Mouse (Mus musculus) embryonic facial prominence, embryonic 15.5 days (tissue): Measurements from ENCODE around the gene Ankrd11. TPM values are rescaled to one million over a fixed set of nuclear protein-coding genes. Genes with fewer than 3 reads are reported as not detected.
A peak's percentile ranks its signal among the peaks of the same experiment; 100 is the strongest.

Source experiments
- ATAC-seq: fragments of 200-750 bp; cut with Nextera tagmentation; 2 replicates; pipeline ENCODE4 v1.8.0; 2017; ENCODE audit warnings: low read depth, moderate TSS enrichment; ENCODE audit not compliant: insufficient number of reproducible peaks, low FRiP score, low TSS enrichment
- H3K27ac ChIP-seq: fragments of 300-500 bp; sonication (generic); replicated peaks from 2 replicates; pipeline ENCODE4 v1.5.1; 2015; ENCODE audit warnings: mild to moderate bottlenecking, inconsistent platforms
- H3K27me3 ChIP-seq: fragments of 300-500 bp; sonication (generic); 2 replicates; pipeline ENCODE4 v1.6.1; 2015; ENCODE audit warnings: inconsistent platforms
- H3K36me3 ChIP-seq: fragments of 300-500 bp; sonication (generic); 2 replicates; pipeline ENCODE4 v1.6.1; 2015; ENCODE audit warnings: mild to moderate bottlenecking, inconsistent platforms
- H3K4me1 ChIP-seq: fragments of 300-500 bp; sonication (generic); 2 replicates; pipeline ENCODE4 v1.6.1; 2015; ENCODE audit warnings: inconsistent platforms
- H3K4me2 ChIP-seq: fragments of 300-500 bp; sonication (generic); replicated peaks from 2 replicates; pipeline ENCODE4 v1.6.1; 2015; ENCODE audit warnings: mild to moderate bottlenecking, inconsistent platforms
- H3K4me3 ChIP-seq: fragments of 300-500 bp; sonication (generic); replicated peaks from 2 replicates; pipeline ENCODE4 v1.5.1; 2015; ENCODE audit warnings: mild to moderate bottlenecking, inconsistent platforms
- H3K9ac ChIP-seq: fragments of 300-500 bp; sonication (generic); 2 replicates; pipeline ENCODE4 v1.6.1; 2015; ENCODE audit warnings: inconsistent platforms
- H3K9me3 ChIP-seq: fragments of 300-500 bp; sonication (generic); replicated peaks from 2 replicates; pipeline ENCODE4 v1.6.1; 2016; ENCODE audit warnings: inconsistent platforms
- WGBS: fragments of 180-500 bp; shearing (Covaris S2); methylation state at CpG from one replicate; pipeline ENCODE4 v1.1.7; 2015; 5-methylcytosine and 5-hydroxymethylcytosine counted together
- polyA plus RNA-seq: library from polyadenylated mRNA; unstranded; fragments of >200 nt; fragmentation: Nextera tagmentation; extraction: Ambion mirVana; gene quantifications from 2 replicates; pipeline ENCODE4 v1.2.1, GENCODE M21; 2015

Gene Ankrd11
- polyA plus RNA-seq, 1 experiment from 2014 or later = 56.3 TPM

DNA sequence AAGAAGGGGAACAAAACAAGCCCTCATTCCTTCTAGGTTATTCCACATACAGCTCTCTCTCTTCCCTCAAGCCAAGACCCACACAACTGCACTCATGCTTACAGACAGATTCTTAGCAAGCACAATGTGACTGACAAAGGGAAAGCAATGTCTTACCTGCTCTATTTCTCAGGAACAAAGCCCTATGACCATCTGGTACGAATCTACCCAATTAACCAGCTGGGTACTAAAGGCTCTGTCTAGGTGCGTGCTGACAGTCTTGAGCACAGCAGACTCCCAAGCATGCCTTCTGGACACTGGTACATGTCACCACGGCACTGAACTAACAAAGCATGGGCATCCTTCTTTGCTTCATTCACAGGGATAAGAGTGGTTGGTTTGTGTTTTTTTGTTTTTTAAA lies 103.9 kb downstream of the Ankrd11 start:
- Histone ChIP-seq H3K4me3 (no peak overlapping the region), H3K4me2 (no peak overlapping the region), H3K27me3 (no peaks in the 10 kb centered on the region), H3K4me1 (peaks cover 29% of the 10 kb centered on the region), H3K27ac (no peak overlapping the region), H3K9me3 (no peaks in the 10 kb centered on the region), H3K9ac (no peak overlapping the region), H3K36me3 (no peaks in the 10 kb centered on the region)
- no peak for ATAC-seq
- 57% methylated on average over 3 of the region's 3 CpGs for WGBS

DNA sequence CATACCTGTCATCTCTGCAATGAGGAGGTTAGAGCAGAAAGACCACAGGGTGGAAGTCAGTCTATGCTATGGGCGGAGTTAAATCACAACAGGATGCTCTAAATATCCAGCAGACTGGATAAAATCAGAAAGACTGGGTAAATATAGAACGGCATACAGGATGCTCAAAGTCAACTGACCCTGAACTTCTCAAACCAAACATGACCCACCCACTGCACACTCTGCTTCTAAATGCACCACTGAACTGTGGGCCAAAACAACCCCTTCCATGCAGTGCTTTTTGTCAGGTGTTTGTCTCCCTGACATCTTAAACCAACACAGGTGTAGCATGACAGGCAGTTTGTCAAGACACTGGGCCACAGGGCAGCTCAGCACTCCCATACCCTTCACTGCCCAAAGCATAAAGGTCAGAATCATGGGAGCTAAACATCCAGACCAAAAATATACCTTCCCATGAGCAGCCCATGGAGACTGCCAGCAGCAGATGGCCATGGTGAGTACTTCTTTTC lies 104.5 kb downstream of the Ankrd11 start:
- 72% methylated on average over 2 of the region's 2 CpGs for WGBS
- no peak overlapping the region for H3K27ac ChIP-seq
- peaks cover 32% of the 10 kb centered on the region for H3K4me1 ChIP-seq
- H3K4me3 ChIP-seq = no peak overlapping the region
- H3K4me2 ChIP-seq = no peak overlapping the region
- no peak for ATAC-seq
- H3K9ac ChIP-seq = no peak overlapping the region
- no peaks in the 10 kb centered on the region for H3K36me3 ChIP-seq
- H3K27me3 ChIP-seq = no peaks in the 10 kb centered on the region
- H3K9me3 ChIP-seq = no peaks in the 10 kb centered on the region

DNA sequence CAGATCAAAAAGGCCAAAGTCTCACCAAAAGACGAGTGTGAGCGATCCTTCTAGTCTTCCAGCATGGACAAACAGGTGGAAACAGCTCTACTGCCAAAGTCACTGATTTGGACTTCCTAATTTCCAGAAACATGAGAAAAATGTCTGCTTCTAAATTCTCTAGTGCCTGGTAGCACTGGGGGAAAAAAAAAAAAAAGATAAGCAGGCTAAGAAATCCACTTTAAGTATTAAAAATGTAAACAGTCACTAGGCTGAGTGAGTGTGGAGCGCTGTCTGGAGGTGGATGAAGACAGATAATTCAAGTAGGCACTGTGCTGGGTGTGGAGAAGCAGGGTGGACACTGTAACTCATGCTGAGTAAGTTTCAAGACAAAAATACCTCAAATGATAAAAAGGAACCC lies 106.2 kb downstream of the Ankrd11 start:
- H3K4me3 ChIP-seq = no peak overlapping the region
- H3K36me3 ChIP-seq = no peaks in the 10 kb centered on the region
- H3K9me3 ChIP-seq = no peaks in the 10 kb centered on the region
- no peak overlapping the region for H3K9ac ChIP-seq
- H3K4me1 ChIP-seq = peaks cover 47% of the 10 kb centered on the region
- H3K4me2 ChIP-seq = no peak overlapping the region
- WGBS = 78% methylated on average over 3 of the region's 3 CpGs
- H3K27me3 ChIP-seq = no peaks in the 10 kb centered on the region
- H3K27ac ChIP-seq = no peak overlapping the region
- no peak for ATAC-seq

DNA sequence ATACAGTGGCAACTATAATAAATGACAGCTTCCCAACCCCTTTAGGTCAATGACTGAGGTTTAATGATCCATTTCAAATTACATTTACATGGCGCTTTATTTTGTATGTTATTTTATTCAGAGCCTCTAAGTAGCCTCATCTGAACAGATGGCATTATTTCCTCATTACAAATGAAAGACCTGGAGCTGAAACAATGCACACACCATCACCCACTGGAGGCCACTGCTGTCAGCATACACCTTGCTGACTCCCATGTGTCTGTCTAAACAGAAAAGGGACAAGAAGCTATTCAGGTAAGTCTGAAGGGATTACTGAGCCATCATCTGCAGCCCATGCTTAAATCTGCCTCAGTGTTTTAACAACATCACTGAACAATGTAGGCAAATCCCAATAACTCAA lies 107.0 kb downstream of the Ankrd11 start:
- no peak for ATAC-seq
- WGBS = 61% methylated on average over 1 of the region's 1 CpGs
- Histone ChIP-seq H3K9ac (no peak overlapping the region), H3K4me2 (no peak overlapping the region), H3K36me3 (no peaks in the 10 kb centered on the region), H3K4me3 (no peak overlapping the region), H3K4me1 (peaks cover 55% of the 10 kb centered on the region), H3K9me3 (no peaks in the 10 kb centered on the region), H3K27me3 (no peaks in the 10 kb centered on the region), H3K27ac (no peak overlapping the region)

DNA sequence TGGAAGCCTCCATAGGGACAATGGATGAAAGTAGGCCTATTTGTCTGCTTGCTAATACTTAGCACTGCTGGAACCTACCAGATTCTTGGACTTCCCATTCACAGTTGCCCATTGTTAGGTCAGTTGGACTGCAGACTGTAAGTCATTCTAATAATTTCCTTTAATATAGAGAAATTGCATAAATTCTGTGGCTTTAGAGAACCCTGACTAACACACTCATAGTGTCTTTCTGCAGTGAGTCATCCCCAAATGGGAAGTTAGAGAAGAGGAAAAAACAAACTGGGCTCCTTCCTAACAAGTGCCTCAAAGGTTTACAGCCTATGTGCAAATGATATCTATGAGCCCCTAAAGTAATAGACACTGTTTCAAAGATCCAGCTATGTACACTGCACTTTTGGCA lies 108.1 kb downstream of the Ankrd11 start:
- Histone ChIP-seq H3K36me3 (no peaks in the 10 kb centered on the region), H3K9ac (no peak overlapping the region), H3K27ac (no peak overlapping the region), H3K27me3 (no peaks in the 10 kb centered on the region), H3K4me2 (no peak overlapping the region), H3K4me3 (no peak overlapping the region), H3K9me3 (no peaks in the 10 kb centered on the region), H3K4me1 (peaks cover 58% of the 10 kb centered on the region)
- no peak for ATAC-seq

DNA sequence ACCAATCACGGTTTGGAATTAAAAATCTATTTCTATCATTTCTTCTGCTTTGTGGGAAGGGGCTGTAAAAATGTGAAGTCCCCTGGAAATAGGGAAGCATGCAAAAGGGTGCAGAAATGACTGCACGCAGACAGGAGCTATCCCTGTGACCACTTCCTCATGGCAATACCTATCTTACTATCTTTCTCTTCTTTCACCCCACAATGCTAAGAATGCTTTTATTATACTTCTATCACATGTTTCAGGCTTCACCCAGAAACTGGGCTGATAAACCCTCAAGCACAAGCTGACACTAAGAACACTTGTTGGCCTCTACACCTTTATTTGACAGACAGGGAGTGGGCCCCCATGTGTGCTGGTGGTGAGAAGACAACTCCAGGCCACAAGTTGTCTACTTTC lies 109.5 kb downstream of the Ankrd11 start:
- ATAC-seq = no peak
- Histone ChIP-seq H3K9me3 (no peaks in the 10 kb centered on the region), H3K36me3 (no peaks in the 10 kb centered on the region), H3K9ac (no peak overlapping the region), H3K4me2 (no peak overlapping the region), H3K27me3 (no peaks in the 10 kb centered on the region), H3K27ac (peak overlapping the region; percentile 28), H3K4me1 (peaks cover 52% of the 10 kb centered on the region), H3K4me3 (no peak overlapping the region)
- WGBS = 68% methylated on average over 2 of the region's 2 CpGs

DNA sequence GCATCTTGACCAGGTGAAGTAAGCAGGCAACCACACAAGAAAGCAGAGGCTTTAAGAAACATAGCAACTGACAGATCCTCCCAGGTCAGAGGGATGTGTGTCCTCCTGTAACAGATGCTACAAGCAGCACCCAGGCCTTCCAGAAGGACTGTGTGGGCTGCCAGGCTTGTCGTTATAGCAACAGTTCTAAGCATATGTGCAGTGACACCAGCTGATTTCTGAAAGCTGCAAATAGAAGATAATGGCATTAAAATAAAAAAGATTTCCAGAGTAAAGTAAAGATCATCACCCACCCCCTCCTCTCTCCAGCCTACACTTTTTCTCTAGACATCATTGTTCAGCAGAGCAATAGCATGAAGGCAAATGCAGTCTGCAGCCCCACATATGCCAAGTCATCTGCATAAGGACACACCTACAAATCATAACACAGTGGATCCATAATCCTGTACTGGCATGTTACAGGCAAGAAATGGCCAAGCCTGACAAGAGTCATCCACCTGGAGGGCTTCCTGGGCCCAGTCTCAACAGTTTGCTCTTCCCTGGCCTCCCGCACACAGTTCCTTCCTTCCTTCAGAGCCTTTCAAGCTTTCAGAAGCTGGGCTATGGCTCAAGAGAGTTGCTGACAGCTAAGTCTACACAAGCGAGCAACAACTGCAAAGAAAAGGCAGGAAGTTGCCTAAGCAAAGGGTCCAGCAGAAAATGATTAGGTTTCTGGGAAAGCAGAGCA lies 110.1 kb downstream of the Ankrd11 start:
- no peak overlapping the region for H3K4me2 ChIP-seq
- H3K27ac ChIP-seq = peak overlapping the region; percentile 28
- peaks cover 48% of the 10 kb centered on the region for H3K4me1 ChIP-seq
- no peak overlapping the region for H3K4me3 ChIP-seq
- no peak for ATAC-seq
- no peaks in the 10 kb centered on the region for H3K27me3 ChIP-seq
- no peak overlapping the region for H3K9ac ChIP-seq
- no peaks in the 10 kb centered on the region for H3K36me3 ChIP-seq
- no peaks in the 10 kb centered on the region for H3K9me3 ChIP-seq
- WGBS = 57% methylated on average over 3 of the region's 3 CpGs

DNA sequence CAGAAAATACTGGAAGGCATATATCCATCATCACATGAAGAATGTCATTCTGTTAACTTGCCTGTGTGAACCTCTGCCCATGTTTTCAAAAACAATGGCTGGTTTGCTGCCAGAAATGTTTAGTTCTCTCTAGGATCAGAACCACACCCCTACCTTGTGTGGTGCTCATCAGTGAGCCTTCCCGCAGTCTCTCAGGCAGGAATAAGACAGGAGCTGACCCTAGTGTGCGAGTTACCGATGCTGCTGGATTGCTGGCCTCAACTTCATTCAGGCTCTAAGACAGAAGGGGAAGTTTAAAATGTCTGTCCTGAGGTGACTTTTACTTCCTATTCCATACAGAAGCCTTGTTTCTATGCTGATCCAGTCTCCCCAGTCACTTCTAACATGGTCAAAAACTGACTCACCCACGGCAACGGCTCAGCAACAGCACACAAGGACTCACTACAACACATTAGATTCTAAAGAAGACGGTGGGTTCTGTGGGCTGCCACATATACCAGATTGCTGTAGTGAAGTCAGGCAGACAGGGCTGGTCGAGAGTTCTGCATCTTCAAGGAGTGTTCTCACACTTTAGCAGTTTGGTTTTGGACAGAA lies 113.3 kb downstream of the Ankrd11 start:
- Histone ChIP-seq H3K9me3 (no peaks in the 10 kb centered on the region), H3K36me3 (0 out of 2 replicates have a peak, but pooled peaks cover 3% of the 10 kb centered on the region), H3K4me3 (no peak overlapping the region), H3K27ac (peak overlapping the region; percentile 39; the same call in 1 of the 2 replicates), H3K4me2 (no peak overlapping the region), H3K4me1 (peaks cover 43% of the 10 kb centered on the region), H3K27me3 (no peaks in the 10 kb centered on the region), H3K9ac (no peak overlapping the region)
- no peak for ATAC-seq
- 74% methylated on average over 7 of the region's 7 CpGs for WGBS

DNA sequence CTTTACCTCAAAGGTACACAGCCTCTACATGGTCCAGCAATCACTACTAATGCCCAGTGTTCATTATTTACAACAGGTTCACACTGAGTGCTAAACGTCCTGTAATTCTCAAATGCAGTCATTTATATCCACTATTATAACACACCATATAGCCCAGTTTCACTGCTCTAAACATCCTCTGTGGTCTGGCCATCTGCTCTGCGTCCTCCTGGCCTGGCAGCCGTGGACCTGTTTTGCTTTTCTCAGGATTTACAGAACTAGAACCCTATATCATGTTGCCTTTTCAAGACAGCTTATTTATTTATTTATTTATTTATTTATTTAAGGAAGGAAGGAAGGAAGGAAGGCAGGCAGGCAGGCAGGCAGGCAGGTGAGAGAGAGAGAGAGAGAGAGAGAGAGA lies 114.2 kb downstream of the Ankrd11 start:
- 75% methylated on average over 3 of the region's 3 CpGs for WGBS
- H3K27ac ChIP-seq = no peak overlapping the region
- H3K4me2 ChIP-seq = no peak overlapping the region
- H3K36me3 ChIP-seq = 0 out of 2 replicates have a peak, but pooled peaks cover 3% of the 10 kb centered on the region
- no peak overlapping the region for H3K4me3 ChIP-seq
- no peaks in the 10 kb centered on the region for H3K9me3 ChIP-seq
- no peaks in the 10 kb centered on the region for H3K27me3 ChIP-seq
- H3K9ac ChIP-seq = no peak overlapping the region
- no peak for ATAC-seq
- H3K4me1 ChIP-seq = peaks cover 49% of the 10 kb centered on the region

DNA sequence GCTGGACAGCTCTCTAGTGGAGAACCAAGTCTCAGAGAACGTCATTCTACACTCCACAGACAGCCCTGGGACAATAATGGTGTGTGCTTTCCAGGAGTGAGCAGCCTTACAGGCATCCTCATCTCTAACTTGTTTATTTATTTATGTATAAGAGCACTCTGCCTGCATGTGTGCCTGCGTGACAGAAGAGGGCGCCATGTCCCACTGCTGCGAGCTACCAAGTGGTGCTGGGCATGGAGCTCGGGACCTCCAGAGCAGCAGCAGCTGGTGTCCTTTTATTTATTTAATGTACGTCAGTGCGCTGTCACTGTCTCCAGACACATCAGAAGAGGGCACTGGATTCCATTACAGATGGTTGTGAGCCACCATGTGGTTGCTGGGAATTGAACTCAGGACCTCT lies 115.3 kb downstream of the Ankrd11 start:
- ATAC-seq = no peak
- Histone ChIP-seq H3K9me3 (no peaks in the 10 kb centered on the region), H3K4me1 (peaks cover 42% of the 10 kb centered on the region), H3K36me3 (0 out of 2 replicates have a peak, but pooled peaks cover 3% of the 10 kb centered on the region), H3K9ac (no peak overlapping the region), H3K4me3 (no peak overlapping the region), H3K27me3 (no peaks in the 10 kb centered on the region), H3K4me2 (no peak overlapping the region), H3K27ac (no peak overlapping the region)
- WGBS = 79% methylated on average over 7 of the region's 7 CpGs

DNA sequence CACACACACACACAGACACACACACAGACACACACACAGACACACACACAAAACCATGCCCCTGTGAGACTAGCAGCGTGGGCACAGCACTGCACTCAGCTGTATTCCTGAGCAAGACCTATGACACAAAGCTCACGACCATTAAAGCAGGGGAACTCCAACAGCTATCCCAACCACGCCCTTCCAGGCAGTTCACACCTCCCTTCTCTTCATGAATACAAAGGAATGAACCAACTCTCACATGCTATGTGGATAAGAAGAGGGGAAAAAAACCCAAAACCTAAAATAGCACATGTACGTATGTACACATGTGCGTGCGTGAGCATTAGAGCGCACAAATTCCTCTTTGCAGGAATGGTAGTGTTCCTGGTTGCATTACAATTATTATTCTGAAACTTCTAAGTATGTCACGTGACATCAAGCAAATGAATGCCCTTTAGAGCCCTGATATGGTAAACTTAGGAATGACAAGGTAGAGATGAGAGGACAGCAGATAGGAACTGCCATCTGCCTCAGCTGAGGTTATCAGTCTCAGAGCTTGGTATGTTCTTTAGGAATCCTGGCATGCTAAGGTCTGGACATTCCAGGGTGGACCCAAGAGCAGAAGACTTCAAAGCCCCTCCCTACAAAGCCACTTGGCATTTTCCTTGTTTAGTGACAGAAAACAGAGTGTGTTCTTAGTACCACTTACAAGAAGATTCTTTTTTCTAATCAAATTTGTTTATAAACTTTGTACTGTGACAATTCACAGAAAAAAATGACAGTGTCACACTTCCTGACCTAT lies 115.9 kb downstream of the Ankrd11 start:
- no peak overlapping the region for H3K4me2 ChIP-seq
- H3K4me1 ChIP-seq = peaks cover 37% of the 10 kb centered on the region
- no peaks in the 10 kb centered on the region for H3K27me3 ChIP-seq
- no peak overlapping the region for H3K4me3 ChIP-seq
- no peak overlapping the region for H3K27ac ChIP-seq
- WGBS = 88% methylated on average over 8 of the region's 8 CpGs
- no peak for ATAC-seq
- 0 out of 2 replicates have a peak, but pooled peaks cover 3% of the 10 kb centered on the region for H3K36me3 ChIP-seq
- H3K9ac ChIP-seq = no peak overlapping the region
- H3K9me3 ChIP-seq = no peaks in the 10 kb centered on the region
